Mouse (Mus musculus) neural tube, embryonic 11.5 days (tissue): Measurements from ENCODE around the gene Hdac7. TPM values are rescaled to one million over a fixed set of nuclear protein-coding genes. Genes with fewer than 3 reads are reported as not detected.

Experiments used
- ATAC-seq: fragments of 200-750 bp; cut with Nextera tagmentation; 2 replicates; pipeline ENCODE4 v1.8.0; 2017; ENCODE audit warnings: moderate number of reproducible peaks, mild to moderate bottlenecking, moderate TSS enrichment, moderate library complexity; ENCODE audit not compliant: insufficient read depth, low FRiP score, low TSS enrichment
- DNase-seq: peaks from one replicate; pipeline ENCODE4 v3.0.0-alpha.2; 2015; ENCODE audit warnings: low spot score
- H3K27ac ChIP-seq: fragments of 300-500 bp; sonication (generic); 2 replicates; pipeline ENCODE4 v1.5.1; 2014; ENCODE audit warnings: low read depth, mild to moderate bottlenecking, low read length
- H3K27me3 ChIP-seq: fragments of 300-500 bp; sonication (generic); 2 replicates; pipeline ENCODE4 v1.6.1; 2014; ENCODE audit warnings: mild to moderate bottlenecking, low read length, mixed read lengths; ENCODE audit not compliant: control insufficient read depth, insufficient read depth
- H3K36me3 ChIP-seq: fragments of 300-500 bp; sonication (generic); 2 replicates; pipeline ENCODE4 v1.6.1; 2014; ENCODE audit warnings: mild to moderate bottlenecking, low read length, moderate library complexity, mixed read lengths; ENCODE audit not compliant: control insufficient read depth, insufficient read depth
- H3K4me1 ChIP-seq: fragments of 300-500 bp; sonication (generic); 2 replicates; pipeline ENCODE4 v1.6.1; 2014; ENCODE audit warnings: low read length, mixed read lengths; ENCODE audit not compliant: control insufficient read depth, insufficient read depth
- H3K4me2 ChIP-seq: fragments of 300-500 bp; sonication (generic); 2 replicates; pipeline ENCODE4 v1.6.1; 2014; ENCODE audit warnings: low read depth, mild to moderate bottlenecking, moderate library complexity
- H3K4me3 ChIP-seq: fragments of 300-500 bp; sonication (generic); 2 replicates; pipeline ENCODE4 v1.5.1; 2014; ENCODE audit warnings: low read depth, low read length
- H3K9ac ChIP-seq: fragments of 300-500 bp; sonication (generic); 2 replicates; pipeline ENCODE4 v1.6.1; 2014; ENCODE audit warnings: mild to moderate bottlenecking, low read length
- H3K9me3 ChIP-seq: fragments of 300-500 bp; sonication (generic); 2 replicates; pipeline ENCODE4 v1.6.1; 2016; ENCODE audit warnings: low read length; ENCODE audit not compliant: control insufficient read depth
- WGBS: fragments of 180-500 bp; shearing (Covaris S2); extraction: QIAGEN DNeasy Blood & Tissue Kit; methylation state at CpG from one replicate; pipeline ENCODE4 v1.1.7; 2014; 5-methylcytosine and 5-hydroxymethylcytosine counted together
- polyA plus RNA-seq: library from polyadenylated mRNA; unstranded; fragments of >200 nt; fragmentation: Nextera tagmentation; extraction: Ambion mirVana; gene quantifications from 2 replicates; pipeline ENCODE4 v1.2.1, GENCODE M21; 2014

The Hdac7 gene
- polyA plus RNA-seq = 21.0 and 23.2 TPM in 2 replicates

DNA sequence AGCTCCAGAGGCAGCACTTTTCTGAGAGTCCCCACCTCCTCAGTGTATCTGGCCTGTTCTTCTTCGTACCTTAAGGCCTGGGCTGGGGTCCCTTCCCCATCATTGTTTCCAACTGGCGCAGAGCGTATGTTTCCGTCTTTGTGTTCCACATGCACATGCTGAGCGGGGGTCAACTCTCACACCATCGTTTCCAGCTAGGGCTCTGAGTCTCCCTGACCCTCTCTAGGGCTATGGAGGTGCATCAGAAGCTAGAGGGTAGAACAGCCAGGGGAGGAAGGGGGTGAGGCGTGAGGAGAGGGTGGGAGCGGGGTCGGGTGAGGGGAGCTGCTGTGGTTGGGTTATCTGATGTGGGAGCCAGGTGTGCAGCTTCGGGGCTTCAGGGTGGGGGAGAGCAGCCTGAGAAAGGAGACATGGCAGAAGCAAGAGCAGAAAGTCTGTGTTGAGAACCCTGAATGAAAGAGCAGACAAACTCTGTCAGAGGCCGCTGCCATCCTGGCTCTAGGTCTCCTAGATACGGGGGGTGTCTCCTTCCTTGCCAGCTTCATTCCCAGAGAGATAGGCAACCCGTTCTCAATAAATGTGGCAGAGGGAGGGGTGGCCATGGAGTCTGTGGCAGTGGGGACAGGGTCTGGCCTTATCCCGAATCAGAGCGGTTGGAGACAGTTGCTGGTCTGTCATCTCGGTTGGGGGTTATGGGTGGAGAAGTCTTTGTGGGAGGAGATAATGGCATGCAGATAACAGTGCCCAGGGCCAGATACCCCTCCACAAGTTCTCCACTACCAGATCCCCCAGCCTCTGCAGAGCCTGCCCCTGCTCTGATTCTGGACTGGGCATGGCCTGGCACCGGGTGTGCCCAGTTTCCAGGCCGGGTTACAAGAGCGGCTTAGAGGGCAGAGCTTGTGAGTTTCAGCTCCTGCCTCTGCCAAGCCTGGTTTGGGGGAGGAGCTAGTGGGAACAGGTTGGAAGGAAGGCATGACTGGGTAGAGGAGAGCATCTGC lies at the start of gene Hdac7:
Hdac7 (minus strand) TSS at position 466 of the 998 bp plus-strand sequence.
- DNase-seq = no peak
- H3K4me3 ChIP-seq = no peak within 1 kb of the TSS
- no peaks in the 10 kb centered on the region for H3K27me3 ChIP-seq
- no peak within 1 kb of the TSS for H3K4me2 ChIP-seq
- no peak for ATAC-seq
- H3K4me1 ChIP-seq = no peaks in the 10 kb centered on the region
- H3K9me3 ChIP-seq = no peaks in the 10 kb centered on the region
- no peaks in the 10 kb centered on the region for H3K36me3 ChIP-seq
- H3K27ac ChIP-seq = no peak within 1 kb of the TSS
- 74% methylated on average over 19 of the region's 19 CpGs for WGBS
- H3K9ac ChIP-seq = no peak within 1 kb of the TSS

DNA sequence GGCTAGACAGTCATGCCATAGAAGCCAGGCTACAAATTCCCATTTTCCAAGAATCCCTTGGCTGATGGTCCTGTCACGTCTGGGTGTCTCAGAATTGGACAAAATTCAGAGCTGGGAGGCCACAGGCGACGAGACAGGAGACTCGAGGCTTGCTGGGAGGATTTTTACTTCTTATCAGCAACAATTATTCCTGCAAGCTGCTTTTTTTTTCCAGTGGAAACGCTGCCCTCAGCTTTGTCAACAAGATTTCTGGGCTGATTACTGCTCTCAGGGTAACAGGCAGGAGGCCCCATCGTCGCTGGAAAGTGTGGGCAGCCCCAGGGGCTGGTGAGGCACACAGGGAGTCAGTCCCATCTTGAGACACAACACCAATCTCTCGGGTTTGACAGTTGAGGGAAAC lies 48.2 kb upstream of the Hdac7 start:
- 72% methylated on average over 8 of the region's 8 CpGs for WGBS
- H3K9ac ChIP-seq = no peak overlapping the region
- no peak overlapping the region for H3K4me2 ChIP-seq
- no peak overlapping the region for H3K4me3 ChIP-seq
- H3K9me3 ChIP-seq = no peaks in the 10 kb centered on the region
- no peaks in the 10 kb centered on the region for H3K4me1 ChIP-seq
- no peak for DNase-seq
- H3K36me3 ChIP-seq = no peaks in the 10 kb centered on the region
- no peaks in the 10 kb centered on the region for H3K27me3 ChIP-seq
- ATAC-seq = no peak
- no peak overlapping the region for H3K27ac ChIP-seq

DNA sequence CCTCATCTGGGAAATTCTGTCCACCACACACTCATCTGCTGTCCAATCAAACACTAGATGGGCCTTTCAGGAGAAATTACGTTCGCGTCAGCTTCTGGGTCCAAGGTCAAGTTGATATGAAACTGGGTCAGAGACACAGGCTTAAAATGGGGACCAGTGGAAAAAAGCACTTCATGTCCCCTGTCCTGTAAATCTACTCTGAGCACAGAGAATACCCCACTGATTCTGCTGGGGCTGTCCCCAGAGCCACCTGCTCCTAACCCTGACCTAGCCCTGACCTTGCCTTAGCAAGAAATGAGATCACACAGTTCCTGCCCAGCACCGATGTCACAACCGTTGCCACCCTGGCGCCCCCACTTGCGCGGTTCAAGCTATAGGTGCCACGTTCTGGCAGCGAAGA lies 46.1 kb upstream of the Hdac7 start:
- DNase-seq (no peak), ATAC-seq (no peak)
- 91% methylated on average over 10 of the region's 10 CpGs for WGBS
- Histone ChIP-seq H3K36me3 (no peaks in the 10 kb centered on the region), H3K27ac (no peak overlapping the region), H3K9me3 (no peaks in the 10 kb centered on the region), H3K4me1 (no peaks in the 10 kb centered on the region), H3K4me3 (no peak overlapping the region), H3K4me2 (no peak overlapping the region), H3K27me3 (no peaks in the 10 kb centered on the region), H3K9ac (no peak overlapping the region)

DNA sequence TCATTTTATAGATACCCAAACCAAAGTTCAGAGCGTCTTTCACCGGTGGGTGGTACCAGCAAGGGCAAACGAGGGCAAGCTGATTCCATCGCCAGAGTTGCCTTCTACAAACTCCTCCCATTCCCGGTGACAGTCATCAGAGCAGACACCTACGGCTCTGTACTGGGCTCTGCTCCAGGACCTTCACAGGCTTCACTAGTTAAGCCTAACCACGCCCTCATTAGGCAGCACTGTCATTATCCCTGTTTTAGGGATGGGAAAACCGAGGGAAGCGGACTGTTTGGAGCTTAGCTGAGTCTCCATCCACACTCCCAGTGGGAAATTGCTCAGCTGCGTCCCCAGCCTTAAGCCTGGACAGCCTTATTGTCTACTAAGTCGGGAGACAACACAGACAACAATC lies 45.7 kb upstream of the Hdac7 start:
- H3K27ac ChIP-seq = no peak overlapping the region
- no peaks in the 10 kb centered on the region for H3K9me3 ChIP-seq
- no peaks in the 10 kb centered on the region for H3K27me3 ChIP-seq
- ATAC-seq (no peak), DNase-seq (no peak)
- no peaks in the 10 kb centered on the region for H3K4me1 ChIP-seq
- WGBS = 74% methylated on average over 11 of the region's 11 CpGs
- no peak overlapping the region for H3K4me2 ChIP-seq
- H3K36me3 ChIP-seq = no peaks in the 10 kb centered on the region
- no peak overlapping the region for H3K9ac ChIP-seq
- no peak overlapping the region for H3K4me3 ChIP-seq

DNA sequence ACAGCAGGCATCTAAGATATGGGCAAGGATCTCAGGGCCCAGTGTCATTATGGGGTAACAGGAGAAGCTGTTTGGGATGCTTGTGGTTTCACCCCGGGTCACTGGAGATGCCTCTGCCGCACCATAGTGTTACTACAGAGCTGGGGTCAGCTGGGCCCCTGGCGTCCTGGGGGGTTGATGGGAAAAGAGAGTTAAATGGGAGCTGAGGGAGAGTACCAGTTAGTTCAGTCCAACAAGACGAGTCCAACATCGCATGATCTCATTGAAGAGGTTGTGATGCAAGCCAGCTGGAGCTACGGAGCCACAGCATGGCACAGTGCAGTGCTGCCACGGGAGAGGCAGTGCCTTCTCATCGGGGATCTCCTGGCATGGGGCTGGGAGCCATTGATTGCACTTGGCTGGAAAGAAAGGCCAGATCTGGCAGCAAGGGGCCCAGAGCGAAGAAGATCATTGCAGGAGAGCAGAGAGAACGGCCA lies 43.3 kb upstream of the Hdac7 start:
- no peaks in the 10 kb centered on the region for H3K4me1 ChIP-seq
- H3K9ac ChIP-seq = no peak overlapping the region
- DNase-seq = no peak
- H3K36me3 ChIP-seq = no peaks in the 10 kb centered on the region
- no peaks in the 10 kb centered on the region for H3K27me3 ChIP-seq
- no peak for ATAC-seq
- no peaks in the 10 kb centered on the region for H3K9me3 ChIP-seq
- no peak overlapping the region for H3K4me3 ChIP-seq
- WGBS = 86% methylated on average over 10 of the region's 10 CpGs
- no peak overlapping the region for H3K4me2 ChIP-seq
- H3K27ac ChIP-seq = no peak overlapping the region

DNA sequence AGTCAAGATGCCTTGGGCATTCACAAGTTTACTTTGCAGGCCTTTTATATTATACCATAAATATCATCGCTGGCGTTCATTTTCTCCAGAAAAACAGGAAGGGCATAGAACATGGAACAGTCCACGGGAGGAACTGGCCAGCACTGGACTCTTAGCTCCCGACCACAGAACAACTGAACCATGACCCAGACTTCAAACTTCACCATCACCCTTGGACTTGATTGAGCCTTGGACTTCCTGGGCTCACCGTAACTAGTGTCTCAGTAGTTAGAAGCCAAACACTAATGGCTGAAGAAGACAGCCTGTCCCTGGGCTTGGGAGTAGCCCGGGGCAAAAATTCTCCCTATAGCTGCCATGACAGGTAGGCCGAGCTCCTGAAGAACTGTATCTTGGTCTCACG lies 37.1 kb upstream of the Hdac7 start:
- no peak for DNase-seq
- Histone ChIP-seq H3K36me3 (no peaks in the 10 kb centered on the region), H3K27ac (no peak overlapping the region), H3K4me3 (no peak overlapping the region), H3K27me3 (no peaks in the 10 kb centered on the region), H3K9ac (no peak overlapping the region), H3K4me1 (no peaks in the 10 kb centered on the region), H3K4me2 (no peak overlapping the region), H3K9me3 (no peaks in the 10 kb centered on the region)
- no peak for ATAC-seq
- WGBS = 91% methylated on average over 8 of the region's 8 CpGs

DNA sequence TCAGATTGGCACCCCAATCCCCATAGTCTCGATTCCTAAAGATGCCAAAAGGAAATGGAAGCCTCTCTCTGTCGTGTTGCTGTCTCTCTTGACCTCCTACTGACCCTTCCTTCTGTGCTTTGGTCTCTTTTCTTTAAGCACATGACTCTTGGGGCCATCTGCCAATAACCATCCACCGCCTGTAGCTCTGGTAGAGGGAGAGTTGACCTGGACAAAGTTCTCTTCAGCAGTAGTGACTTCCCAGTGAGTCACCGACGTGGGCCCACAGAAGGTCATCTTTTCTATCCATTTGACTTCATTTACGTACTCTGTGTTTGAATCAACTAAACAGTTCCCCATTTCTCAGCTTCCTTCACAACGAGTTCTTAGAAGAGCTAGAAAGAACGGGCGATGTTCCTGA lies 36.1 kb upstream of the Hdac7 start:
- Histone ChIP-seq H3K4me2 (no peak overlapping the region), H3K4me3 (no peak overlapping the region), H3K36me3 (no peaks in the 10 kb centered on the region), H3K27me3 (no peaks in the 10 kb centered on the region), H3K9ac (no peak overlapping the region), H3K27ac (no peak overlapping the region), H3K4me1 (no peaks in the 10 kb centered on the region), H3K9me3 (no peaks in the 10 kb centered on the region)
- 88% methylated on average over 9 of the region's 9 CpGs for WGBS
- ATAC-seq (no peak), DNase-seq (no peak)

DNA sequence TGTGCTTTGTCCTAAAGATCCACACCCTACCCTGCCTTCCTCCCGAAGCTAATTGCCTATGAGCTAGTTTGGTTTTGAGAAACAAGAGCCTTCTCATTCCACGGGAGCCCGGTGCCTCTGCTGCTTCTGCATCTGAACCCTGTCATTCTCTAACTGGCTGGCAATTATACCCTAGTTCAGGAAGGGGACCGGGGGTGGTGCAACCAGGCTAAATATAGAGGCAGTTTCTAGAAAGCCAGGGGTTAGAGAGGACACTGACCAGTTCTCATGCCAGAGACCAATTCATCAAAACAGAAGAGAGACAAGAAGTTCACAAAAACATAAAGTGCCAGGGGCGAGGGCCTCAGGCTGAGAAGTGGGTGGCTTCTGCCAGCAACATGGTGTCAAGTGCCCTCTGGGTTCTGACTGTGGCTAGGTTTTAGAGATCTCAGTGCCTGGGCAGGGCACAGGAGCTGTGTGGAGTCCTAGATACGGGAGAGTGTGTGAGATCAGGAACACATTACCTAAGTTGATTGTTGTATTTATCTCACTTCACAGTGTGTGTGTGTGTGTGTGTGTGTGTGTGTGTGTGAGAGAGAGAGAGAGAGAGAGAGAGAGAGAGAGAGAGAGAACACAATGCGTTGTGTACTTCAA lies 34.5 kb upstream of the Hdac7 start:
- DNase-seq (no peak), ATAC-seq (no peak)
- Histone ChIP-seq H3K9ac (no peak overlapping the region), H3K27ac (no peak overlapping the region), H3K4me2 (no peak overlapping the region), H3K4me3 (no peak overlapping the region), H3K9me3 (no peaks in the 10 kb centered on the region), H3K27me3 (no peaks in the 10 kb centered on the region), H3K4me1 (no peaks in the 10 kb centered on the region), H3K36me3 (no peaks in the 10 kb centered on the region)
- 75% methylated on average over 7 of the region's 7 CpGs for WGBS
